In genomic region chr17:35242015-35242941, GRCm38 (mm10) we compare ENCODE assay signal across 1 mouse cellular context.
A peak's percentile ranks its signal among the peaks of the same experiment; 100 is the strongest.
TF ChIP-seq lines count a peak whose summit lies in the region.

No protein-coding gene starts in this region.

TF ChIP-seq in MEL, 35 proteins besides CTCF, POLR2A, EP300 and RAD21:
- TF ChIP-seq NRF1 (IDR thresholded peaks at IDR 0.05; ENCODE audit: insufficient read depth, low read depth, low read length, poor library complexity, severe bottlenecking) (peak; percentile 52; the same call in 1 of the 2 replicates), SIN3A (IDR thresholded peaks at IDR 0.05; ENCODE audit: low read length) (peak; percentile 88), BHLHE40 (IDR thresholded peaks at IDR 0.05; ENCODE audit: borderline replicate concordance, low read depth, low read length) (no peak), ETS1 (IDR thresholded peaks at IDR 0.05; ENCODE audit: low read depth, low read length) (peak; percentile 40; the same call in 1 of the 2 replicates), MAFK (IDR thresholded peaks at IDR 0.05; ENCODE audit: borderline replicate concordance, low read depth, low read length) (no peak), POLR2AphosphoS5 (IDR thresholded peaks at IDR 0.05; ENCODE audit: borderline replicate concordance, low read depth, low read length) (no peak), MXI1 (IDR thresholded peaks at IDR 0.05; ENCODE audit: low read depth, low read length) (peak; percentile 91), GABPA (IDR thresholded peaks at IDR 0.05; ENCODE audit: low read depth, low read length) (no peak), GATA1 (IDR thresholded peaks at IDR 0.05; ENCODE audit: low read depth, low read length) (peak; percentile 79), JUND (IDR thresholded peaks at IDR 0.05; ENCODE audit: low read depth, low read length) (no peak), MYC (IDR thresholded peaks at IDR 0.05; ENCODE audit: low read depth, low read length) (peak; percentile 84), MAX (IDR thresholded peaks at IDR 0.05; ENCODE audit: low read length) (peak; percentile 74), HCFC1 (IDR thresholded peaks at IDR 0.05; ENCODE audit: low read depth, low read length) (no peak), ZMIZ1 (IDR thresholded peaks at IDR 0.05; ENCODE audit: low read depth, low read length) (peak; percentile 33; the same call in 1 of the 2 replicates), TCF12 (IDR thresholded peaks at IDR 0.05; ENCODE audit: low read depth, low read length) (peak; percentile 60; the same call in 1 of the 2 replicates), TBP (IDR thresholded peaks at IDR 0.05; ENCODE audit: low read depth, low read length) (peak; percentile 94), RCOR1 (IDR thresholded peaks at IDR 0.05; ENCODE audit: low read depth, low read length) (no peak; the same call in 1 of the 2 replicates), KAT2A (conservative IDR thresholded peaks at IDR 0.05; ENCODE audit: low read depth, low read length) (no peak), ZNF384 (IDR thresholded peaks at IDR 0.05; ENCODE audit: low read depth, low read length) (no peak), NELFE (IDR thresholded peaks at IDR 0.05; ENCODE audit: low read depth, low read length) (peak; percentile 77), ELF1 (IDR thresholded peaks at IDR 0.05; ENCODE audit: low read depth, low read length) (no peak; the same call in 1 of the 2 replicates), ZC3H11A (IDR thresholded peaks at IDR 0.05; ENCODE audit: low read depth, low read length) (no peak), TAL1 (IDR thresholded peaks at IDR 0.05; ENCODE audit: low read length) (no peak), UBTF (IDR thresholded peaks at IDR 0.05; ENCODE audit: borderline replicate concordance, insufficient read depth, low read depth, low read length) (0 out of 2 replicates have a peak, but pooled peaks have one; percentile 63), USF2 (IDR thresholded peaks at IDR 0.05; ENCODE audit: borderline replicate concordance in 1 of 2, insufficient read depth in 1 of 2, low read depth in 1 of 2, low read length in 2 of 2) (no peak), MAZ (IDR thresholded peaks at IDR 0.05; ENCODE audit: low read depth, low read length) (0 out of 2 replicates have a peak, but pooled peaks have one; percentile 1), E2F4 (IDR thresholded peaks at IDR 0.05; ENCODE audit: borderline replicate concordance, low read depth, low read length) (no peak), POLR2AphosphoS2 (IDR thresholded peaks at IDR 0.05; ENCODE audit: low read length) (peak; percentile 56; the same call in 1 of the 2 replicates)
